17 mouse cellular contexts compared by ENCODE assay signal in genomic region chr16:87092011-87092410, GRCm38 (mm10).
A peak's percentile ranks its signal among the peaks of the same experiment; 100 is the strongest.
DNase-seq lines count a peak whose midpoint lies in the region; TF ChIP-seq lines count a peak whose summit lies in the region.
"Had no signal": no experiment of that assay in that cellular context is flagged by ENCODE, and none has a peak within 500 bp of the region (broad histone marks: within the 10 kb centered on the region; RNA-seq: fewer than 3 reads in every experiment).

No protein-coding gene starts in this region.

- TF ChIP-seq CTCF in lung, adult 2 months (IDR thresholded peaks at IDR 0.05; ENCODE audit: insufficient read depth, low read length): no peak

- intact Hi-C loops in gastrocnemius, postnatal 36 days (cut with DNase I): no loop called here

- DNase-seq in lung, adult 18-20 months: peak; percentile 16 to 48
- no peak for DNase-seq in lung, adult 2 months
- peak; percentile 58 for DNase-seq in adipocyte (ENCODE audit: low spot score)
- peak; percentile 33 to 37 for DNase-seq in gastrocnemius, postnatal 36 days
- peak; percentile 59 for DNase-seq in lung, postnatal 36 days
- DNase-seq in frontal cortex, postnatal 10 days (ENCODE audit: low spot score in 2 of 2): no peak
- DNase-seq in right cerebral cortex, postnatal 10 days (ENCODE audit: low spot score in 2 of 2): no peak
- DNase-seq: cerebellum, adult 9-10 months; heart, adult 11 months; liver, embryonic 13.5 days; thymus, adult 2 months had no signal

- H3K4me1 ChIP-seq in lung, adult 2 months (ENCODE audit: control insufficient read depth, insufficient read depth, low read length): no peaks in the 10 kb centered on the region
- H3K4me1 ChIP-seq: embryonic facial prominence, embryonic 15.5 days; forebrain, embryonic 15.5 days; heart, embryonic 15.5 days; hindbrain, embryonic 13.5 days; liver, embryonic 13.5 days; midbrain, embryonic 15.5 days; neural tube, embryonic 12.5 days had no signal

- no peak for TF ChIP-seq POLR2A in lung, adult 2 months (IDR thresholded peaks at IDR 0.05; ENCODE audit: borderline replicate concordance, extremely low read depth, low read depth, low read length)

- WGBS in lung, adult 2 months: 73% methylated on average over 2 of the region's 2 CpGs

- no peak overlapping the region for H3K4me3 ChIP-seq in lung, adult 2 months (replicated peaks; ENCODE audit: extremely low read depth, low read depth, low read length)
- H3K4me3 ChIP-seq: embryonic facial prominence, embryonic 15.5 days; forebrain, embryonic 15.5 days; heart, embryonic 15.5 days; hindbrain, embryonic 13.5 days; liver, embryonic 13.5 days; midbrain, embryonic 15.5 days; neural tube, embryonic 12.5 days had no signal

Comparison
In these comparisons a context has a peak if more than half of its experiments do, and no peak if none do; other contexts are left out.
1. DNase-seq: peak in lung, adult 18-20 months (2 of 2), adipocyte (single experiment), gastrocnemius, postnatal 36 days (2 of 2) and lung, postnatal 36 days (single experiment); none in lung, adult 2 months (single experiment), frontal cortex, postnatal 10 days (0 of 2) and right cerebral cortex, postnatal 10 days (0 of 2).